Mouse (Mus musculus) T-cell, adult 2 months (primary cell): ENCODE results near the gene Preb.

Experiments used
- DNase-seq: peaks from one replicate; pipeline ENCODE4 v3.0.0; 2022; ENCODE audit warnings: low spot score

Preb gene

GRCm38 (mm10) chr5:30959966-30960501, at the start of gene Preb:
Gene Preb (minus strand): TSS chr5:30960361.
- peak; percentile 97 for DNase-seq

GRCm38 (mm10) chr5:31004184-31004583, 44.0 kb upstream of the Preb start:
- peak; percentile 81 for DNase-seq

DNA sequence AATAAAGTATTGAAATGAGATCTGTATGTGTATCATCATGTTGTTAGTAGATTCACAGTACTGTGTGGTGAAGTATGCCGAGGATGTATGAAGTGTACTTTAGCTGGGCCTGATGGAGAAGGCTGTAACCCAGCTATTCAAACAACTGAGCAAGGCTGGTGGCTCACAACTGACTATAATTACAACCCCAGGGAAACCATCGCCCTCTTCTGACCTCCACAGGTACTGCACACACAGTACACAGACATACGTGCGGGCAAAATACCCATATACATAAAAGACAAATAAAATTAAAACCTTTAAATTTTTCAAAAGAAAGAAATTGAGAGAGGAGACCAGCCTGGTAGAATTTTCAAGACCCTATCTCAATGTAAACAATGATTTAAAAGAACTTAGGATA, 41.4 kb upstream of the Preb start:
- peak; percentile 7 for DNase-seq

GRCm38 (mm10) chr5:31000993-31001392, 40.8 kb upstream of the Preb start:
- DNase-seq = no peak

DNA sequence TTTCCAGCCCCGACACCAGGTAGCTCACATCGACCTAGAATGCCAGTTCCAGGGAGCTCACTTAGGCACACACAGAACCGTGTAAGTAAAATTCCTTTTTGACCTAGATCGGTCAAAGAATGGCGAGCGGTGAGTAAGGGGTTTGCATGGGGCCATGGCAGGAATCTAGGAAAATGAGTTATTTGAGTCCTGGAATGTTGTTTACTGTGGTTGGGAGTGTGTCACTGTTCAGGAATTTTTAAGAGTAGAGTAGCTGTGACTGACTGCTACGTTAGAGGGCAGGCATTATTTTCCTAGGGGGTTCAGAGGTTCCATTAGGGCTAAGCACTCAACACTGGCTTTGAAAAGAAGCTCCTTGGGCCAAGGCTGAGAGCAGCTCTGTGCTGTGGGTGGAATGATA, 40.0 kb upstream of the Preb start:
- no peak for DNase-seq

- DNase-seq = no peak
Observed at GRCm38 (mm10) chr5:30999324-30999723, 39.2 kb upstream of the Preb start.

- peak; percentile 61 for DNase-seq
Observed at GRCm38 (mm10) chr5:30998306-30998705, 38.1 kb upstream of the Preb start.

DNA sequence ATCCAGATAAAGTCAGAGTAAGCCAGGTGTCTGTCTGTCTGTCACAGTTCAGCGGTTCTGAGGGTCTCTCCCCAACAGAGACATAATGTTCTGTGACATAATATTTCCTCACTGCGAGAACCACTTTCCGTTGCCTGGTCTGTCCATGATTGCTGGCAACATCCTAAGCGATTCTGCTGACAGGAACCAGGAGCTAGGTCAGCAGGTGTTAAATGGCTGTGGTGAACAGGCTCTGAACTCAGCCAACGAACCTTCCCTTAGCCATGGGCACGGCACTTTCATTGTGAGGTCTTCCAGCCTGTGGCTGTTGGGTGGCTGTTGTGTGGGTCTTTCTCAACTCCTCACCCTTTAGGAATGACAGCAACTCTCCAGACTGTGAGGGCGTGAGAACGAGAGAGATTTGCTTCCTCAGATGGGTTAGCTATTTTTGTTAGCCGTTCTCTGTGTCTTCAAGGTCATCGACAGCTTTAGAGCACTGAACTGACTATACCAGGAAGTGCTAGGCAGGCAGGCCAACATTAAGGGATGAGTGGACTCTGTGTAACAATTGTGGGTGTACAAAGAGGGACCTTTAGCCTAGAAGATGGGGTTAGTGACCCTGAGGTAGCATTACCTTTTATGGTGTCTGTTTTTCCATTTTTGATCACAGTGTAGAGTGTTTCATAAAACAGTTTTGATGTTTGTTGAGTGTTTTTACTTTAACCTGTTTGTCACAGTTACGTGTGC, 34.9 kb upstream of the Preb start:
- no peak for DNase-seq

DNA sequence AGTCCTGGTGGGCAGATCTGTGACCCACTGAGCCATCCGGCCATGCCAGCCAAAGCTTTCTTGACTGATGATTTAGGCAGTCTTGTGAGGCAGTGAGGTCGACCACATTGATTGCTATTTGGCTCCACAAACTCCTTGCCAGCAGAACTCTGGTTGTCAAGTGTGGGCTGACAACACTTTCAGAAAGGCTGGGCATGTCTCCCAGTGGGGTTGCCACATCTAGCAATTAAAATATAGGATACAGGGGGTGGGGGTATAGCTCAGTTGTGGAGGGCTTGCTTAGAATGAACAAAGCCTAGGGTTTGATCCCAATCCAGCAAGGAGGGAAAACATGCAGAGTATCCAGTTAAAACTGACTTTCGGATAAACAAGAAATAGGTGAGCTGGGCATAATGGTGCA, 33.9 kb upstream of the Preb start:
- DNase-seq = no peak

- no peak for DNase-seq
Observed at GRCm38 (mm10) chr5:30992980-30993676, 33.0 kb upstream of the Preb start.

GRCm38 (mm10) chr5:30982357-30982756, 22.2 kb upstream of the Preb start:
- DNase-seq = no peak

GRCm38 (mm10) chr5:30974870-30975656, 14.9 kb upstream of the Preb start:
- no peak for DNase-seq

DNA sequence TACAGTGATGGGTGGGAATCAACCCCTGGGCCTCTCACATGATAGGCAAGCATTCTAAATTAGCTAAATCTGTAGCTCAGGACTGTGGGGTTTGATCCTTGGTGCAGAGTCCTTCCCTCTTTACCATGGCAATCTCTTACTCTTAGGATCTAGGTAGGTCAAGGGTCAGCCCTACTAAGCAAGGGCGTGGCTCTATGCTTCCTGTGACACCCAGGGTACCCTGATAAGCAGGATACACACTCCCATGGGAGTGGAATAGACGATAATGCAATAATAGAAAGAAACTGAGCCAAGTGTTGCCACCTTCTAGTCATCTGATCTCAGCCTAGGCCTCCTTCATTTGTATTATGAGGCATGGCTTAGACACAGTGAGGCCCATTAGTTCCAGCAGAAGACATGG, 9.3 kb upstream of the Preb start:
- DNase-seq = no peak

DNA sequence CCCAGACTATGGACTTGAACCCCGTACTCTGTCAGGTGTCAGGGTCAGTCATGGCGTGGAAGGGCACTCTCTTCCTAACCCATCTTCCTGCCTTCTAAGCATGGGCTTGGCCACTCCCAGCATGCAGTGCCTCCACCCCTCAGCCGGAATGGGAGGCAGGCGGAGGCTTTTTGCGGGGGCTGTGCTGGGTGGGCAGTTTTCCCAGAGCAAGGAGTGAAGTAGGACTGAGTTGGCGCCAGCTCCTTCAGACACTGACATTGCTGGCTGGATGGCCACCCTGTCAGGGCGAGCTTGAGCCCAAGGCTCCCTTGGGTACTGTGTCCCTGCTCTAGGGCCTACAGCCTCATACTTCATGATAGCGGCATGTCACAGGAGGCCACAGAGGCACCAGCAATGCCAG, 8.3 kb upstream of the Preb start, which contains the start of gene Tcf23:
Gene Tcf23 (plus strand): TSS at position 247 of the 400 bp plus-strand sequence.
- no peak for DNase-seq

DNA sequence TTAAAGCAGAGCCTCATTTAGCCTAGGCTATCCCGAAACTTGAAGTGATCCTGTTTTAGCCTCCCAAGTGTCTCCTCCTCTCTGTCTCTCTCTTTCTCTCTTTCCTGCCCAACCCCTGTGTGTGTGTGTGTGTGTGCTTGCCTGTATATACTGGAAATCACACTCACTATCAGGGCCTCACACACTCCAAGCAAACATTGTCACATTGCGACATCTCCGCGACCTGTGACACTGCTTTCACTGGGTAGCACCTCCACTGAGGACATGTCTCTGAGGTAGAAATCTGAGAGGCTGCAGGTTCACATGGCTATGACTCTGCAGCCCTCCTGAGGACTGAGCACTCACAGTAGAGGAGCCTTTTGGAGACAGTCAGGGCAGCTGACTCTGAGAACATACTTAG, 6.0 kb upstream of the Preb start:
- DNase-seq = no peak

- DNase-seq = no peak
Observed at GRCm38 (mm10) chr5:30963916-30964315, 3.8 kb upstream of the Preb start.

GRCm38 (mm10) chr5:30961545-30962505, 1.7 kb upstream of the Preb start:
- DNase-seq = peak; percentile 56

- no peak for DNase-seq
Observed at GRCm38 (mm10) chr5:30960814-30961213, 653 bp upstream of the Preb start.

- DNase-seq = no peak
Observed at GRCm38 (mm10) chr5:30959198-30959854, 835 bp downstream of the Preb start.

DNA sequence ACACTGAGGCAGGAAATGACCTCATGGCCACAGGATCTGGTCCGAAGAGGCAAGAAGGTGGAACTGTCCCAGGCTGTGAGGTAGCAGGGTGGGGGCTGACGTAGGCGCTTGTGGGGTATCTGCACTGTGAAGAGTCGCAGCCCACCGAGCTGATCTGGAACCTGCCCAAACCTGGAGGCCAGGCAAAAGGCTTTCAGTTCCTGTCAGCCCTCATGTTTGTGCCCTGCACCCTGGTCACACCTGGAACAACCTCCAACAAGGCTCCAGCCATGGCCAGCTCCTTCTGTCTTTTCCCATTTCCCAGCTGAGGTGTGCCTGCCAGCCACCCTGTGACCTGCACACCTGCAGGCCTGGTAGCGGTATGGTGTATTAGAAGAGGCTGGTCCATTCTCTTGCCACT, 2.3 kb downstream of the Preb start:
- DNase-seq = no peak

DNA sequence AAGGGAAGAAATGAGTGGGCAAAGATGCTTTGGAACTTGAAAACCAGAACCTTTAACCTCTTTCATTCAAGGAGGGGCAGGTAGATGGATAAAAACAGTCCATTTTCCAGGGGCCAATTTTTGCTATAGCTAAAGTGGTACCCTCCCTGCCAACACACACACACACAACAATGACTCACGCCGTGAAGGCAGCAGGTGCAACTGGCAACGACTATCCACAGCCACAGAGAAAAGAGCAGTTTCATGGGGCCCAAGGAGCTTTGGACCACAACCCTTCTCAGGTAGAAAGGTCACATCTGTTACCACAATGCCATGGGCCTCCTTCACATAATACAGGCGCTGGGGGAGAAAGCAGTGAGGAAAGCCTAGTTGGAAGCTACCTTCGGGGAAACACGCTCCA, 4.4 kb downstream of the Preb start:
- DNase-seq = no peak
